Mouse (Mus musculus) urinary bladder, postnatal 0 days (tissue): ENCODE measurements around the gene Map3k6. TPM values are rescaled to one million over a fixed set of nuclear protein-coding genes. Genes with fewer than 3 reads are reported as not detected.

Experiments
- microRNA-seq: library from miRNA; unstranded; fragments of <30 nt; microRNA quantifications from one replicate; pipeline ENCODE4, GENCODE M21; 2016
- polyA plus RNA-seq: library from polyadenylated mRNA; unstranded; fragments of >200 nt; fragmentation: Nextera tagmentation; extraction: Ambion mirVana; gene quantifications from 2 replicates; pipeline ENCODE4 v1.2.1, GENCODE M21; 2015

Gene Map3k6
- 11.5 and 13.7 TPM in 2 replicates for polyA plus RNA-seq

GRCm38 (mm10) chr4:133240490-133240921 lies at the start of gene Map3k6:
Gene Map3k6, plus strand, starts transcription at chr4:133240818.

GRCm38 (mm10) chr4:133211751-133212561 lies 28.7 kb upstream of the Map3k6 start, which contains the start of the genes Cd164l2 and Gpr3:
Gene Cd164l2, plus strand, starts transcription at chr4:133212131.
Gene Gpr3, minus strand, starts transcription at chr4:133212536.

GRCm38 (mm10) chr4:133262882-133263281 lies 22.3 kb downstream of the Map3k6 start, which contains the start of gene Sytl1:
Gene Sytl1, minus strand, starts transcription at chr4:133263113.

GRCm38 (mm10) chr4:133277104-133278026 lies 36.7 kb downstream of the Map3k6 start, which contains the start of gene Tmem222:
Gene Tmem222, minus strand, starts transcription at chr4:133277792.

Small RNA genes lying within 50 kb of the gene (microRNA-seq; reads per million reads assigned to microRNA genes)
- gene Mir7017 = 1.9 reads per million

Other genes starting within 250 kb of the Map3k6 start
- 3.7 and 3.8 TPM in 2 replicates for gene Ahdc1, start 229.6 kb upstream of the Map3k6 start, polyA plus RNA-seq
- 77.2 and 82.2 TPM in 2 replicates for gene Wasf2, start 110.3 kb upstream of the Map3k6 start, polyA plus RNA-seq
- 0.72 and 0.94 TPM in 2 replicates for gene Cd164l2, start 28.7 kb upstream of the Map3k6 start, polyA plus RNA-seq
- gene Gpr3, start 28.3 kb upstream of the Map3k6 start, polyA plus RNA-seq = 0.30 and 0.36 TPM in 2 replicates
- 27.1 and 28.4 TPM in 2 replicates for gene Sytl1, start 22.3 kb downstream of the Map3k6 start, polyA plus RNA-seq
- gene Tmem222, start 37.0 kb downstream of the Map3k6 start, polyA plus RNA-seq = 62.5 and 67.5 TPM in 2 replicates
- 10.6 and 11.6 TPM in 2 replicates for gene Wdtc1, start 112.7 kb downstream of the Map3k6 start, polyA plus RNA-seq
- gene Slc9a1, start 128.9 kb downstream of the Map3k6 start, polyA plus RNA-seq = 5.8 and 6.5 TPM in 2 replicates
- 54.5 and 66.4 TPM in 2 replicates for gene Tent5b, start 239.3 kb downstream of the Map3k6 start, polyA plus RNA-seq